Mouse (Mus musculus) 3T3-L1 (cell line): ENCODE measurements around the gene Acly.
A peak's percentile ranks its signal among the peaks of the same experiment; 100 is the strongest.

Experiments used
- DNase-seq: peaks from one replicate; pipeline ENCODE4 v3.0.0-alpha.2; 2015; ENCODE audit warnings: low read depth, low spot score

Acly gene

DNA sequence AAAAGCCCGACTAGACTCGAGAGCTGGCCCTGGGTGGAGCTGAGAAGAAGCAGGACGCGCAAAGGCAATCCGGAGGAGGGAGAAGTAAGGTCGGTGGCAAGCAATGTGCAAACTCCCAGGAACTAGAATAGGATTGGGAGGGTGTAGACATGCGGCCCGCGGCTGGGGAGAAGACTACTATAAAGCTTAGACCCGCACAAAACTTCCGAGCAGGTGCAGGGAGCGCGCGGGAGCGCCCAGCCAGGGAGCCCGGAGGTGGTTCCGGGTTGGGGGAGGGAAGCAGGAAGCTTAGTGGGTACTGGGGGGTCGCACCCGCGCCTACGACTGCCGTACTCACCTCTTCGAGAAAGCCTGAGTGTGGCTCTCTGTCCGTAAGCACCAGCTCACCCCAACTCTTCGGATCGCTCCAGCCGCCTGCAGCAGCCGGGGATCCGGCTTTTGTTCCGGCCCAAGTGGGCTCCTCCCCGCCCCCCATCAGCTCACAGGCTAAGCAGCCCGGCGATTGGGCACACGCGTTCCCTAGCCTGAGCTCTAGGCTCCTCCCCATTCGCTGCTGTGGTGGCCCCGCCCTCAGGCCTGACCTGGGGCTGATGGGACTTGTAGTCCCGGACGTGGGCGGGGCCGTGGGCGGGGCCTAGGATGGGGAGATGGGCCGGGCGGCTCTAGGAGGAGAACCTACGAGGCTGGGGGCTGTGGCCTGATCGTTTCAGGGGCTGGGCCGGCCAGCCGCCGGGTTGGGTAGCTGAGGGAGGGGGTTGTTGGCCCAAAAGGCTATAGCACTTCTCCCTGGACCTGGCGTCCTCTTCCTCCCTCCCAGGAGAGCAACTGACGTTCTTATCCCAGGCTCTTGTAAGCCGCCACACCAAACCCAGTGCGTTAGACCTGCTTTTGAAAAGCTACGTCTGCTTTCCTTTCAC lies at the start of gene Acly:
Gene Acly (minus strand): TSS at position 543 of the 917 bp plus-strand sequence.
- peak; percentile 99 for DNase-seq

GRCm38 (mm10) chr11:100576256-100576655 lies 48.5 kb upstream of the Acly start:
- DNase-seq = no peak

DNA sequence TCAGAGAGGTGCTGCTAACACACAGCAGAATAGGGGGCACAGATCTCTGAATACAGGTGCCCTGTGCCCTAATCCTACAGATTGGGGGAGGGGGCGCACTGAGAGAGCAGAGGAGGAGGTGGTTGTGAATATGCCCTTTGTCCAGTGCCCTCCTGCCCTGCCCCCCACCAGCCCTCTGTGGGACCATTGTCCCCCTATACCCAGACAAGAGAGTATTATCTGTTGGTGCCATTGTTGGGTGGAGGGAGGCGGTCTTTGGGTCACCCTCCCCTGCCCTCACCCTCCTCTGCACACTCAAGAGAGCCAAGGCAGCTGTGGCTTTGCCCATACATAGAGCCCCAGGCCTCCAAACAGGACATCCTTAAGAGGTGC lies 47.7 kb upstream of the Acly start:
- no peak for DNase-seq

DNA sequence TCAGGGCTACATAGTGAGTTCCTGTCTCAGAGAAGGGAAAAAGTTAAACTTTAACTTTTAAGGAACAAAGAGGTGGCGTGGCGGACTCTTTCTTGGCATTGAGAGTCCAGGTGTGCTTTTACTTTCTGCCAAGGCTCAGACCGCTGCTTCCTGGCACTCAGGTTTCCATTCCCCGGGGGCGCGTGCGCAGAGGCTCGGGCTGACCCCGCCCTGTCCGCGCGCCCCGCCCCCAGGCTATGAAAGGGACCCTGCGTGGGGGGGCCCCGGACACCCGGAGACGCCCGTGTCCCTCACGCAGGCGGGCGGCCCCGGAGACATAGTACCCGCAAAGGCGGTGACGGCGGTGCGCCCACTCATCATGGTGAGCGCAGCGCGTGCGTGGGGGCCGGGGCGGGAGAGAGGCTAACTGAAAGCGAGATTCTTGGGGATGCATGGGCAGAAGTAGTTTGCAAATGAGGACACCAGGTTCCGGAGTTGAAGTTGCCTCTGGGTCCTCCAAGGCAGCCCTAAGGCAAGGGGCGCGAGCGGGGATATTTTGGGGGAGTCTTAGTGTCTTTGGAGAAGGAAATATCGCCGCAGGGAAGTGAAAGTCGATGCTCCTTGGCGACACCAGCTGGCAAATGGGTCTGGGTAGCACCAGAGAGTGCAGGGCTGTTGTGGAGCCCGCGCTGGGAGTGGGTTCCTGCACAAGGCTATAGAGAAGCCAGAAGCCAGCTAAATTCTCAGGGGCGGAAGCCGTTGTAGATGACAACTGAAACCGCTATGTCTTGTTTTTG lies 47.1 kb upstream of the Acly start, which contains the start of gene Cnp:
Gene Cnp (plus strand): TSS at position 197 of the 776 bp plus-strand sequence.
- no peak for DNase-seq

DNA sequence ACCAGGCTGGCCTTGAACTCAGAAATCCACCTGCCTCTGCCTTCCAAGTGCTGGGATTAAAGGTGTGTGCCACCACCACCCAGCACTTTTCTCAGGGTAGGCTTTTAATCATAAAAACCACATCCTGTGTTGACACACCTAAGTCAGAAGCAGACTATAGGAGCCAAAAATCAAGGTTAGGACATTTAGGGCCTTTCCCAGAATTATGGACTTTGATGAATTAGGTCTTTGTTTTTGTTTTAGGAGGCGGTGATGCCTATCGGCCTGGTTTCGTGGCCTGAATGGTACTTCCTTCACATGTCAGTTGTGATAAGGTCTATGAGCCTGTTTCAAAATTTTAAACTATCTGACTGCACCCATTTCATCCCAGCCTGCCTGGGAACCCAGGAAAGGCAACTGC lies 46.4 kb upstream of the Acly start:
- DNase-seq = no peak

- DNase-seq = no peak
Observed at GRCm38 (mm10) chr11:100571202-100571567, 43.4 kb upstream of the Acly start.

- peak; percentile 88 for DNase-seq
Observed at GRCm38 (mm10) chr11:100570430-100571201, 42.8 kb upstream of the Acly start.

DNA sequence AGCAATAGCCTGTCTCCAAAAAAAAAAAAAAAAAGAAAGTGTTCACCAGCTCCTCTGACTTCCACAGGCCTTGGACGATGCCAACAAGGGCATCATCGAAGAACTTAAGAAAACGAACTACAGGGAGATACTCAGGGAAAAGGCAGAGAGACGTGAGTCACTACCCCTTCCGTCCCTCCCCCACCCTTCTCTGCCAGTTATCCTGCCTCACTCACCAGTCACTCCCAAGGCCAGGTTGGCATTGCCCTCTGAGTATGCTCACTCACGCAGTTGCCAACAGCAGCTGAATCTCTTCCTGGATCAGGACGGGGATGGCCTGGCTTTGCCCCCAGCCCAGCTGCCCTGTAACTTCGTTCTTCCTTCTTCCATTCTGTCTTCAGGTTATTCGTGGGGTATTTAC lies 42.0 kb upstream of the Acly start:
- peak; percentile 85 for DNase-seq

DNA sequence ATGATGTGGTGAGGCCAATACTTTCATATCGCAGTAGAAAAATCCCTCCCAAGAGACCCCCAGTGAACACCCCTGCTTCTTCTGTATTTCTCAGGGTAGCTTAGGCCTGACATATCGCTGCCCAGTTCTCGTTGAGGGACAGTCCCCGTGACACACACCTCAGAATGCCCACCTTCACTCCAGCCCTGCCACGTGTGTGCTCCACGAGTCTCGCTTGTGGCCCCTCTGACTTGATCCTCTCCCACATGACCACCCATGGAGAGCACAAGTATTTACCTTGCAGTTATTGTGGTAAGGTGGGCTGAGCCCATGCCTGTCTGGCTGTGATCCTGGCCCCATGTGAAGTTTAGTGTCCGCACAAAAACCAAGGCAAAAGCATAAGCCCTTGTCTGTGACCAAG lies 40.9 kb upstream of the Acly start:
- no peak for DNase-seq

GRCm38 (mm10) chr11:100567815-100568245 lies 40.0 kb upstream of the Acly start:
- DNase-seq = no peak

DNA sequence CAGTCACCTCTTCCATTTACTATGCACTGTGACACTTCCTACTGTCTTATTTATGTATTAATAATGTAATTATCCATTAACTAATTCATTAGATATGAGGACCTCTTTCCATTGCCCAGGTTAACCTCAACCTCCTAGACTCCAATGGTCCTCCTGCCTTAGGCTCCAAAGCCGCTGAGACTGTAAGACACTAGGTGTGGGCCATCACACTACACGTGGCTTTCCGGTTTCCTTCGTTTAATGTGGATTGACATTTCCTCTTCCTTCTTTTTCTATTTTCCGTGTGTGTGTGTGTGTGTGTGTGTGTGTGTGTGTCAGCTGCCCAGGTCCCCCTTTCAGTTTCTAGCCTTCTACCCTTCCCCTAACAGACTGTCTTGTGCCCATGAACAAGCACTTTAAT lies 39.4 kb upstream of the Acly start:
- no peak for DNase-seq

DNA sequence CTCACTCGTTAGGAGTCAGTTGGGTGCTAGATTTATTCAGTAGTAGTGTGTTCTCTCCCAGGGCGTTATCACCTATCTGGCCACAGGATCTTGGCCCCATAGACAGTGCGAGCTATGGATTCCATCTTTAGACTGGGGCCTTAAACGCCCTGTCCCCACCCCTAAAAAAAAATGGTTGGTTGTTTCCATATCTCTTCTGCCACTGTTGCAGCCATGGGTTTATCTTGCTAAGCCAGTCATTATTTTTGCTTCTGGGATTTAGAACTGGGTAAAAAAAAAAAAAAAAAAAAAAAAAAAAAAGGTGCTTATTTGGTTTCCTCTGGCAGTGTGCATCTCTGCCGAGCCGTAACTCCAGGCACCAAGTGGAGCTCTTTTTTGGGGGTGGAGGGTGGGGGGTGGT lies 36.9 kb upstream of the Acly start:
- DNase-seq = no peak

- no peak for DNase-seq
Observed at GRCm38 (mm10) chr11:100564297-100564696, 36.5 kb upstream of the Acly start.

DNA sequence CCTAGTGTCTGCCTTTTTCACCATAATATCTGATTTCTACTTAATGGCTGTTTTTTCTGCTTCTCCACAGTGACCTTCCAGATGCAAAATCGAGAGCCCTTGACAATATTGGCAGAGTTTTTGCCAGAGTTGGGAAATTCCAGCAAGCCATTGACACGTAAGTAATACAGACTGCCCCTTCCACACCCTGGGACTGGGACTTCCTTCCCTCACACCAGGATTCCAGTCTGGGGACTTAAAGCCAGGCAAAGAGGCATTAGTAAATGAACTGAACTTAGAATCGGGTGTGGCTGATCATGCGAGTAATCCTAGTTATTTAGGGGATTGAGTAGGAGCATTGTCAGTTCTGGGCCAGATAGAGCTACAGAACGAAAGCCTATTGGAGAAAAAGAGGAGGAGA lies 33.9 kb upstream of the Acly start:
- DNase-seq = no peak

- DNase-seq = no peak
Observed at GRCm38 (mm10) chr11:100559476-100559875, 31.7 kb upstream of the Acly start.

GRCm38 (mm10) chr11:100557563-100557962 lies 29.8 kb upstream of the Acly start:
- DNase-seq = no peak

DNA sequence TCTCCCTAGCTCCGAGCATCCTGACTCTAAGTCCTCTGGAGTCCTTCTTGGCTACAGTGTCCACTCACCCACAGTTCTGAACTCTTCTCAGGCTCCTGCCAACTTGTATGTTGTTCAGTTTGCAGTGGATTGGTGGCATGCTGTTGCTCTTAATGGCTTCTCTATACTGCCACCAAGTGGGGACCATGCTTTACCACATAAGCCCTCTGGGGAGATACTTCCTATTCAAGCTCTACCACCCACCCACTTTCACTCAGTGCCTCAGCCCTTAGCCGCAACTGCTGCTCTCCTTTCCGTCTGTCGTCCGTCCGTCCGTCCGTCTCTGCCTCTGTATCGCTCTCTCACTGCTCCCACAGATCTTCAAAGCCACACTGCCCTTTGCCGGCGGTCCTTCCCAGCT lies 27.8 kb upstream of the Acly start:
- DNase-seq = peak; percentile 87

- no peak for DNase-seq
Observed at GRCm38 (mm10) chr11:100552842-100553241, 25.0 kb upstream of the Acly start.

DNA sequence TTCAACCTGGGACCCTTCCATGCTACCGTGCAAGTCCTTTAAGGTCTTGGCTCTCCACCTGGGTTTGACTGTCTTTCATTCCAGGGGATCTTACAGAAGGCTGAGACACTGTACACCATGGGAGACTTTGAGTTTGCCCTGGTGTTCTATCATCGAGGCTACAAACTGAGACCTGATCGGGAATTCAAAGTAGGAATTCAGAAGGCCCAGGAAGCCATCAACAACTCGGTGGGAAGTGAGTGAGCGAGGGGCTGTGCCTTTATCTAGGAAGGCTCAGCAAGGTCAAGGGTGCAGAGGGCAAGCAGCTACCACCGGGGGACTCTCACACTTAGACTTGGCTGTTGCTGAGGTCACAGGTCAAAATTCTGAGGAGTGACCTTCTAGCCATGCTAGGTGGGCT lies 22.3 kb upstream of the Acly start:
- no peak for DNase-seq

- DNase-seq = no peak
Observed at GRCm38 (mm10) chr11:100549466-100549865, 21.7 kb upstream of the Acly start.

DNA sequence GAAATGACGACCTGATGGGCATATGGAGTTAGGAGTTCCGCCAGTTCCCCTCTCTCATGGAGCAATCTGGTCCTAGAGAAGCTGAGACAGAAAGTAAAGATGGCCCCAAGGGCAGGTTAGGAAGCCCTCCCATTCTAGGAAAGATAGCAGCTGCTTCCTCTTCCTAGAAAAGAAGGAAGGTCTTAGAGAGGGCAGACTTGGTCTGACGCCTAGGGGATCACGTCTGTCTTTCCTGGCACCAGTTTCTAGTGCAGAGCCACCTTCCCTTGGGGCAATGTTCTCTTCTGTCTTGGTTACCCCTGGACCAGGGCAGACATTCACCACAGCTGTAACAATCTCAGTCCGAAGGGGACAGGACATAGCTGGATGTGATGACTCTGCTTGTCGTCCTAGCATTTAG lies 20.3 kb upstream of the Acly start:
- DNase-seq = no peak

GRCm38 (mm10) chr11:100546955-100547354 lies 19.2 kb upstream of the Acly start:
- DNase-seq = no peak
